Mouse (Mus musculus): ENCODE results near the gene Krt23. TPM values are rescaled to one million over a fixed set of nuclear protein-coding genes. Genes with fewer than 3 reads are reported as not detected.

Krt23 gene
- total RNA-seq, 2 experiments from 2014 or later, result not detected

- intact Hi-C loops (cut with DNase I), result loop anchor here (2.0 to 5.0 kb wide), 4 partner anchors 49 to 836 kb away; no protein-coding TSS in a partner anchor
- no peak for DNase-seq (ENCODE audit: extremely low spot score in 1 of 2, low spot score in 2 of 2)
Measured at GRCm38 (mm10) chr11:99461736-99462135, 31.2 kb downstream of the Krt23 start.

- no peak for DNase-seq (ENCODE audit: extremely low spot score in 1 of 2, low spot score in 2 of 2)
- intact Hi-C loops (cut with DNase I), result no loop called here
Measured at GRCm38 (mm10) chr11:99458887-99459286, 34.0 kb downstream of the Krt23 start.

- intact Hi-C loops (cut with DNase I), result no loop called here
- DNase-seq (ENCODE audit: extremely low spot score in 1 of 2, low spot score in 2 of 2), result no peak
Measured at GRCm38 (mm10) chr11:99454759-99455158, 38.2 kb downstream of the Krt23 start.

GRCm38 (mm10) chr11:99454044-99454443 lies 38.9 kb downstream of the Krt23 start:
- intact Hi-C loops (cut with DNase I), result no loop called here
- no peak for DNase-seq (ENCODE audit: extremely low spot score in 1 of 2, low spot score in 2 of 2)

GRCm38 (mm10) chr11:99448769-99449168 lies 44.2 kb downstream of the Krt23 start:
- DNase-seq (ENCODE audit: extremely low spot score in 1 of 2, low spot score in 2 of 2), result no peak
- intact Hi-C loops (cut with DNase I), result no loop called here

GRCm38 (mm10) chr11:99441220-99441619 lies 51.7 kb downstream of the Krt23 start:
- intact Hi-C loops (cut with DNase I), result no loop called here
- DNase-seq (ENCODE audit: extremely low spot score in 1 of 2, low spot score in 2 of 2), result no peak

GRCm38 (mm10) chr11:99439465-99439864 lies 53.5 kb downstream of the Krt23 start:
- DNase-seq (ENCODE audit: extremely low spot score in 1 of 2, low spot score in 2 of 2), result no peak
- intact Hi-C loops (cut with DNase I), result no loop called here

GRCm38 (mm10) chr11:99437972-99438371 lies 55.0 kb downstream of the Krt23 start, which contains the start of gene Krt20:
Gene Krt20 (minus strand): TSS chr11:99438150.
- DNase-seq (ENCODE audit: extremely low spot score in 1 of 2, low spot score in 2 of 2), result no peak
- intact Hi-C loops (cut with DNase I), result no loop called here

- no peak for DNase-seq (ENCODE audit: extremely low spot score in 1 of 2, low spot score in 2 of 2)
- intact Hi-C loops (cut with DNase I), result no loop called here
Measured at GRCm38 (mm10) chr11:99436625-99437024, 56.3 kb downstream of the Krt23 start.

GRCm38 (mm10) chr11:99430670-99431069 lies 62.3 kb downstream of the Krt23 start:
- intact Hi-C loops (cut with DNase I), result no loop called here
- DNase-seq (ENCODE audit: extremely low spot score in 1 of 2, low spot score in 2 of 2), result peak; percentile 9 to 68

Other genes starting within 250 kb of the Krt23 start
- 10 to 100 TPM; 31.1 to 31.2 TPM for gene Krt222, start 249.1 kb downstream of the Krt23 start, total RNA-seq (2021)
- gene Krt24, start 207.9 kb downstream of the Krt23 start, total RNA-seq (2021), result not detected
- not detected for gene Krt25, start 170.2 kb downstream of the Krt23 start, total RNA-seq (2021)
- under 1 TPM; 0.20 to 0.21 TPM for gene Krt26, start 155.2 kb downstream of the Krt23 start, total RNA-seq (2021)
- not detected for gene Krt27, start 142.0 kb downstream of the Krt23 start, total RNA-seq (2021)
- under 1 TPM in 1 of 2 experiments, not detected in 1; 0.28 TPM for gene Krt28, start 118.2 kb downstream of the Krt23 start, total RNA-seq (2021)
- gene Krt10, start 103.8 kb downstream of the Krt23 start, total RNA-seq (2021), result 10 to 100 TPM; 10.6 to 11.3 TPM
- gene Krt12, start 70.9 kb downstream of the Krt23 start, total RNA-seq (2021), result 1 to 10 TPM; 6.0 to 6.3 TPM
- gene Krt20, start 55.0 kb downstream of the Krt23 start, total RNA-seq (2021), result not detected
- gene Krt39, start 28.2 kb upstream of the Krt23 start, total RNA-seq (2021), result not detected
- not detected for gene Krt40, start 50.0 kb upstream of the Krt23 start, total RNA-seq (2021)
- not detected for gene Krtap3-3, start 57.7 kb upstream of the Krt23 start, total RNA-seq (2021)
- not detected for gene Krtap3-2, start 63.7 kb upstream of the Krt23 start, total RNA-seq (2021)
- gene Gm11939, start 66.3 kb upstream of the Krt23 start, total RNA-seq (2021), result not detected
- gene Krtap3-1, start 73.5 kb upstream of the Krt23 start, total RNA-seq (2021), result not detected
- gene Krtap1-5, start 87.9 kb upstream of the Krt23 start, total RNA-seq (2021), result not detected
- not detected for gene Krtap1-4, start 90.5 kb upstream of the Krt23 start, total RNA-seq (2021)
- gene Krtap1-3, start 98.2 kb upstream of the Krt23 start, total RNA-seq (2021), result not detected
- gene Krtap9-3, start 105.0 kb upstream of the Krt23 start, total RNA-seq (2021), result not detected
- not detected for gene Gm11938, start 110.2 kb upstream of the Krt23 start, total RNA-seq (2021)
- gene Gm11937, start 117.1 kb upstream of the Krt23 start, total RNA-seq (2021), result not detected
- gene Krtap2-4, start 121.7 kb upstream of the Krt23 start, total RNA-seq (2021), result not detected
- not detected for gene Gm11562, start 127.3 kb upstream of the Krt23 start, total RNA-seq (2021)
- not detected for gene Krtap4-1, start 135.1 kb upstream of the Krt23 start, total RNA-seq (2021)
- not detected for gene Krtap4-2, start 141.9 kb upstream of the Krt23 start, total RNA-seq (2021)
- gene Krtap4-7, start 151.0 kb upstream of the Krt23 start, total RNA-seq (2021), result not detected
- not detected for gene Gm11555, start 157.1 kb upstream of the Krt23 start, total RNA-seq (2021)
- gene Gm11563, start 165.8 kb upstream of the Krt23 start, total RNA-seq (2021), result not detected
- gene Krtap4-6, start 172.8 kb upstream of the Krt23 start, total RNA-seq (2021), result not detected
- gene Gm14190, start 197.6 kb upstream of the Krt23 start, total RNA-seq (2021), result not detected
- gene Gm14180, start 241.2 kb upstream of the Krt23 start, total RNA-seq (2021), result not detected